Mouse (Mus musculus) left cerebral cortex, adult 18-20 months (tissue): ENCODE measurements at regions not wholly inside any gene's neighbourhood (a gene's known extent, or its start where the extent isn't known, plus 50 kb on each side); places are given as distances from the start of the nearest gene placed in this dataset.

Experiments
- DNase-seq, 2 experiments: peaks; one replicate each; pipeline ENCODE4 v3.0.0; 2021 to 2022; ENCODE audit warnings: low spot score in 2 of 2, mixed read lengths in 1 of 2

DNA sequence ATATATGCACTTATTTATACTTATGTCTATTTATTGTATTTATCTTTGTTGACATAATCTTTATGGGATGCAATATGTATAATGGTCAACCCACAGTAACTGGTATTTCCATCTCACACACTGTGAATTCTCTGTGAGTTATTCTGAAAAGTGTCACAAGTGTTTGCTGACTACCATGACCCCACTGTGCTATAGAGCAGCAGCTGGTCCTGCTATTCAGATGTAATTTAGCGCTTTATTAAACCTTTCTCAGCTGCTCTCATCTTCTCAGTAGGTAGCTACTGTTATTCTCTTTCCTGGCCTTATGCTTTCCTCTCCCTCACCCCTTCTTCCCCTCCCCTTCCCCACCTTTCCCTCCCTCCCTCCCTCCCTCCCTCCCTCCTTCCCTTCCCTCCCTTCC is 296.0 kb upstream of the Dusp10 start:
- no peak for DNase-seq

- DNase-seq, result no peak
Observed at GRCm38 (mm10) chr1:183749126-183749525, 264.0 kb upstream of the Dusp10 start.

GRCm38 (mm10) chr1:183754500-183754899 is 258.6 kb upstream of the Dusp10 start:
- no peak for DNase-seq

DNA sequence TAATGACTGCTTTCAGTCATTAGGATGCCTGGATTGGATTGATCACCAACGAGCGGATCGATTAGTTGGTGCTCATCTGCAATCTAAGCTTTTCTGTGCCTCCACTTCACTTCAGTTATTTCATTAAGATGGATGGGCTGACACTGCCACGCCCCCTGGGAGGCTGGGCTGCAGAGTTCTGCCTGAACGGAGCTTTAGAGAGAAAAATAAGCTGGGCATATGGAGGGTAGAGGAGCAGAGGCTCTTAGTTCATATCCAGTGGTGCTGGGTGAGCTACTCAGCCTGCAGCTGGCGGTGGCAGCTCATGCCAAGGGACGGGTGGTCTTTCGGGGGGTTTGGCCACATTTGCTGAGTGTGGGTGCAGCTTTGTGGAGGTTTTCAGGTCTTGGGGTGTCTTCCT is 256.4 kb upstream of the Dusp10 start:
- no peak for DNase-seq

DNA sequence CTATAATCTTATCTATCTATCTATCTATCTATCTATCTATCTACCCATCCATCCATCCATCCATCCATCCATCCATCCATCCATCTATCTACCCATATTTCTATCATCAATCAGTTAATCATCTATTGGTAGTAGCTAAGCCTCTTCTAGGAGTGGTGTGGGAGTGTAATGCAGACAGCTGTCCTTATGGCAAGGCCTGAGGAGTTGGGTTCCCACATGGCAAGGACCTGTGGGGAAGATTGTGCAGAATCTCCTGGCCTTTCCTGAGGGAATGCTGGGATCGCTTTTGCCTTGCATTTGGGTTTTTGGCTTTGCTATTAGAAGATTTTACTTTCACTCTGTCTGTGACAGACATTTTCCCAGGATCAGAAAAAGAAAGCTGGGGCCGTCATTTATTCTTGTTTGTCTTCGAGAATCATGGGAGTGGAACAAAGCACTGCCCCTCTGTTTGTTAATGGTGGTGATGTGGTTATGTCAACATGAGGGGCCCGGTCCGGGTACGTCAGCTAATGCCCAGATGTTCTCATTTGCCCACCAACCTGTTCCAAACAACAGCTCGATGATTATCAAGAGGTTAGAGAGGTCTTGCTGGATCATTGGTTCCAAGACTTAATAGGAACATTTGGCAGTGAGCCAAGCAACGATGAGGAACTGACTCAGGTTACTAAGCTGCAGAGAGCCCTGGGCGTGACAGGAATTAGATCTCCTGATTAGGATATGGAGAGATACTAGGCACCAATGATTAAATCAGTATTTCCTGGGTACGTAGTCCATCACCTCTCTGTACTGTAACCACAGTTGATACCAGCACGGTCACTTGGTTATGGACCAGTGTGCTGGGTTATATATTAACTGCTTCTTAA is 249.0 kb upstream of the Dusp10 start:
- no peak for DNase-seq

GRCm38 (mm10) chr1:183772844-183773243 is 240.3 kb upstream of the Dusp10 start:
- no peak for DNase-seq

DNA sequence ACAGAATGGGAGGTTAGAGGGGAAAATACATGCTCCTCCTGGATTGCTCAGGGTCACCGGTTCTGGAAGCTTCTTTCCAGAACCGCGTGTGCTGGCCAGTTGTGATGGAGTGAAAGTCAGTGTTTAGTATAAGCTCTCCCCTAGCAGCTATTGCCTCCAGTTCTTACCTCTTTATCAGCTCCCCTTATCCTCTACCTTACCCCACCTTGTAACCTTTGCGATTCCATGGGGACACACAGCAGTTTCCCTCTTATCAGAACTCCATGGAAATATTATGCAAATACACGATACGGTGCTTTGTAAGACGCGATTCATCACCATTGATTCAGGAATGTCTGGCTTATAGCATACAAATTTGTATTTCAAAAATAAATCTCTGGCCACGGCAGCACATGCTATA is 232.9 kb upstream of the Dusp10 start:
- no peak for DNase-seq

GRCm38 (mm10) chr1:183780779-183781178 is 232.3 kb upstream of the Dusp10 start:
- no peak for DNase-seq

GRCm38 (mm10) chr1:183783440-183784130 is 229.5 kb upstream of the Dusp10 start:
- no peak for DNase-seq

DNA sequence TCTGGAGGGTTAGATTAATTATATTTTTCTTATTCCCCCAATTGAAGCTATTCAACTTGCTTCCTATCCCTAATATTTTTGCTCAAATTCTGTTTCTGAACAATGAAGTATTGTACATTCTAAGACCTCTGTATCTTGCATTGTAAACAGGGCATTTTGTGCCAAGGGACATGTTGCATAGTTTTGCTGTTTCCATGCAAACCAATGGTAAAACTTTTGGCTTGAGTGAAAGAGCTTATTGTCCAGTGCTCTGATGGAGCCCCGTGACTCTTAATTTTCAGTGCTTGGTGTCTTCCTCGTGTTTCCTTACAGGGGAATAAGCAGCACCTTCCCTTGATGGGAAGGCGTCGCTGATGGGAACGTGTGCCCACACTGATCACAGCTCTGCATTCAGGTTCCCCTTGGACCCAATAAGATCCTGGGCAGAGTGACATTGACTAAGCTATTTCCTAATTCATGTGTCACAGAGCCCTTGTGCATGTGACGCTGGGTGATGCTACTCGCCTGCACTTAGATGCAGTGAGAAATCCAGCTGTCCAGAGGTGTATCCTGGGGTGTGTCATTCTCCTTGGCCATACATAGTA is 220.8 kb upstream of the Dusp10 start:
- no peak for DNase-seq

DNA sequence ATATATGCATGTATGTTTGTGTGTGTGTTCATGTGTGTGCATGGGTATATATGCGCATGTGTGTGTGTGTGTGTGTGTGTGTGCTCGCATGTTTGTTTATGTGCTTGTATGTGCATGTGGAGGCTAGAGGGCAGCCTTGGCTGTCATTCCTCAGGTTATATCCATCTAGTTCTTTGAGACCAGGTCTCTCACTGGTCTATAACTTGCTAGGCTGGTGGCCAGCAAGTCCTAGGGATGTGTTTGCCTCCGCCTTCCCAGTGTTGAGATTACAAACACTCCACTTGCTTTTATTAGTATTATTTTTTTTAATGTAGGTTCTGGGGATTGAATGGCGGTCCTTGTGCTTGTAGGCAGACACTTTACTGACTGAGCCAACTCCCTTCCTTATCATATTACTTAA is 219.8 kb upstream of the Dusp10 start:
- DNase-seq, result no peak

DNA sequence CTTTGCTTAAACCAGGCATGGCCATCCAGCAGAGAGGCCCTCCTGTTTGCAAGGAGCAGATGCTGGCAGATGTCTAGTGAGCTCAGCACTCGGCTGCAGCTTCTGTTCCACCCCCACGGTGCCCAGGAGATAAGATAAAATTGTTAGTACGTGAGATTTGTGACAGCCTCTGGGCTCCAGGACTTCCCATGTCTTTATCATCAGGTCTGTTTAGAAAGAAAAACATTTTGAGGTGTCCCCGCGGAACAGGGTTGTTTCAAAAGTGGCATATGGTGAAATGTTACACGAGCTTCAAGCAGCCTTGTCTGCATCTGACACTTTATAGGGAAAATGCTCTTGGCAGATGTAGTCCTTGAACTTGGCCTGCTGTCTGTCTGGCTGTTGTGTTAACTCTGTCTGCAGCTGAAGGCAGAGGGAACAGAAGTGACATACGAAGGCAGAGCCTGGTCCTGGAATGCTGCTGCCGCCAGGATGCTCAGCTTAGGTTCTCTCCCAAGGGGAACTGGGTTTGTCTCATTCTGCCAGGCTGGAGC is 219.1 kb upstream of the Dusp10 start:
- no peak for DNase-seq

DNA sequence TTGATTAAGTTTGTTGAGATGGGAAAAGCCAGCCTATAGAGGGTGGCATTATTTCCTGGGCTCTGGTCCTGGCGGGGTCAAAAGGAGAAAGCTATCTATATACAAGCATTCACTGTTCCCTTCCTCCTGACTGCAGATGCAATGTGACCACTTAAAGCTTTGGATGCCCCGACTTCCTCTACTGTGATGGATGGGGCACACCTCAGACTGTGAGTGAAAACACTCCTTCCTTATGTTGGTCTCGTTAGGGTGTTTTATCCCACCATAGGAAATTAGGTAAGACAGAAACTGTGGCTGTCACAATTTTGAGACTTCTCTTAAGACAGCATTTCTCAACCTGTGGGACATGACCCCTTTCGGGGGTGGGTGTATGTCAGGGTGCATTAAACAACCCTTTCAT is 210.8 kb upstream of the Dusp10 start:
- no peak for DNase-seq

DNA sequence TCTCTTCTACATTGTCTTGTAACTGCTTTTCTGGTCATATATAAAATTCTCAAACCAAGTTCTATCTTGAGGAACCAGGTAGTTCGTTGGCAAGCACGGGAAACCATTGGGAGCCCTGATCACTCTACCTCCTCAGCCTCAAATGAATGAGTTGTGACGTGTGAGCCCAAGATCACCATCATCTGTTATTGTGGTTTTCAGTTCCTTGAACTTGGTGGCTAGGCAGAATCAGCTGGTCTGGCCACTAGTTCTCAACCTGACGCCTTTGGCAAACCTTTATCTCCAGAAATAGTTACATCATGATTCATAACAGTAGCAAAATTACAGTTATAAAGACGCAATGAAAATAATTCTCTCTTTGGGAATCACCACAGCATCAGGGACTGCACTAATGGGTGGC is 209.7 kb upstream of the Dusp10 start:
- no peak for DNase-seq

- no peak for DNase-seq
Observed at GRCm38 (mm10) chr1:183803826-183804225, 209.3 kb upstream of the Dusp10 start.

DNA sequence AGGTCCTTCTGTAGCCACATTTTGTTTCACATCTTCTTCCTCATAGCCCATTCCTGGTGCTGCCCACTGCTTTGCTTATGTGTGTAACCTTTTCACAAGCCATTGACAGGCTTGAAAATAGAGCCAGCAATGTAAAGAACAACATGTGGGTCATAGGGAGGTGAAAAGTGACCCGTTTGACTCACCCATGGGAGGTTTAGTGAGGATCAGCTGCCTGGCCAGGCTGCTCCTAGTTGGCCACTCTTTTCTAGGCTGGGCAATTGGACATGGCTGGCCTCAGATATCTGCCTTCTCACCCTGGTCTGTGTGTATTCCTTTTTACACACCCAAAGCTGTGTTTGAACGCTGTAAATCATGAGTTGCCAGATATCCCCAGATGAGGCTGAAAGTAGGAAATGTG is 208.8 kb upstream of the Dusp10 start:
- DNase-seq, result no peak

DNA sequence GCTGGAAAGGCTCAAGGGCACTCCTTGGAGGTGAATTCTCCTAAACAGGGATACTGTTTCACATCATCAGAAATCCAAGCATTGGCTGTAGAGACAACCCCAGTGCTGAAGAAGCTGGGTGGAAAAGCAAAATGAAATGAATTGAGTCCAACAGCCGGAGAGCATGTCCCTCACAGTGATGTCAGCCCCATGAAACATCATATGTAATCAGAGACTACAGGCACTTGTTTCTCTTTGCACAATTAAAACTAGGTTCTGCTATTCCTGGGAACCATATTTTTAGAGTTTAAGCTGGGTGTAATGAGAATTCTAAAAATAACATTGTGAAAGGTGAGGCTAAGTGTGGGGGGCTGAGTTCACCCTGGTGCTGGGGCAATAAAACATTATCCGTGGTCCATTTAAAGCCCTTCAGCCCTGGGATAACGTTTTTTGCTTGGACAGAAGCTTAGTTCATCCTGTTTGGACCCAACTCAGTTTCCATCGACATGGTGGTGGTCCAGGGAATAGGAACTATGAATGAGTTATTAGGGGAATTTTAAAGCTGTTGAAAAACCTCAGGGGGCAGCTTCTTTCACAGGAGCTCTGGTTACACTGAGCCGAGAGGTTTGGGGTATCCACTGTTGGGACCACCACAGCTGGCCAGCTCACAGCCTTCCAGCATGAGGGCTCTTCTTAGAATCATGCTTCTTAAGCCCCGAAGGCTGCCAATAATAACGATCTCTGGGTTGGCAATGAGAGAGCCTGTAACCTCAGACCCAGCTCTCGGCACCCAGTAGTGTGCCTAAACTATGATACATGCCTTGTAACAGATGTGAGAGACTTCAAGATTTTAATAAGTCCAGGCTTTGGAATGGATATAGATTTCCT is 206.0 kb upstream of the Dusp10 start:
- no peak for DNase-seq

DNA sequence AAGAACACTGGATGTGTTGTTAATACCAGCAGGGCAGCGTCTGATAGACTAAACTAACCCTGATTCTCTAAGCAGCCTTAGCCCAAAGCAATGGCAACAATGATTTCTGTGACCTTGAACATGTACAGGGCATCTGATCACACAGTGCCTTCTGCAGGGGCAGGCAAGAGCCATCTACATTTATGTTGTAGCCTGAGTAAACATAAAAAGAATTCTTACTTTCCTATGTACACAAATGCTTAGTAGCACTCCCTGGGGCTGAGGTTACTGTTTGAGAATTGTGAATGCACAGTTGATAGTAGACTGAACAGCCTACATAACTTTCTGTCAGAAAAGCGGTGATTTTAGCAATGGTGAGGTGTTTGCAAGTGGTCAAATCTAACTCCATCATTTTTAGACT is 204.9 kb upstream of the Dusp10 start:
- no peak for DNase-seq

DNA sequence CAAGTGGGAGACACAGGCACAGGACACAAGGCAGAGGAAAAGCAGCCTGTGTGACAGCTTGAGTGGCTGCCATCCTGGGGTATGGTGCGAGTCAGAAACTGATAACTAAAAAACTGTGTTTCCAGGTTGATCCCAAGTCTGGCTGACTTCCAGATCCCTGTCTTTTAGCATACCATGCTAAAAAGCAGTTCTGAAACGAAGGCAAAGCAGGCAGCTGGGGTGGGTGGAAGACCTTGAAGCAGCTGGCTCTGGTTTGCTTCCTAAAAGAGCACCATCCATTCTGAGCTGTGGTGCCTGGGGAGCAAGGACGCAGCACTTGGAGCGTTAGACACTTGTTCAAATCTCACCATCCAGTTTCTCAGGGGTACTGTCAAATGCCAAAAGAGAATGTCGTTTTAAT is 192.5 kb upstream of the Dusp10 start:
- DNase-seq, result peak; percentile 3 to 8

DNA sequence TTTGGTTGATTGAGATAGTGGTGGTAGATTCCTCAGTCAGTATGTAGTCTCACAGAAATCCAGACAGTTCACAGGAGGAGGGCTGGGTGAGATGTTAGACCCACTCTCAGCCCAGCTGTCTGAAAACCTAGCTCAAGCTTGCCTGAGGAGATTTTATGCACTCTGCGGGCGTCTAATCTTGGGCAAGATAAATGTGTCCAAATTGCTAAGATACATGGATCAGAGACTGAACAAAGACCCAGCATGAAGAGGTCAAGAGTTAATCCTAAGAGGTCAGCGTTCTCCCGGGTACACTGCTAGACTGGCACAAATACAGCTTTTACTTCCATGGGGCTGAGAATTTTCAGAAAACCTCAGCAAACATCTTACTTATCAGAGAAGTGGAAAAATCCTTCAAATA is 186.8 kb upstream of the Dusp10 start:
- DNase-seq, result no peak

- no peak for DNase-seq
Observed at GRCm38 (mm10) chr1:183845135-183845534, 168.0 kb upstream of the Dusp10 start.
